Mouse (Mus musculus) brain, adult 2 months (tissue): ENCODE results near the gene Dmc1.

Experiments
- DNase-seq: peaks from one replicate; pipeline ENCODE4 v3.0.0; 2011; ENCODE audit warnings: low read depth, low spot score

The Dmc1 gene

GRCm38 (mm10) chr15:79516171-79517096 lies 88.5 kb downstream of the Dmc1 start, which contains the start of gene Kdelr3:
TSS of gene Kdelr3 (plus strand) at chr15:79516411.
- peak; percentile 60 for DNase-seq

DNA sequence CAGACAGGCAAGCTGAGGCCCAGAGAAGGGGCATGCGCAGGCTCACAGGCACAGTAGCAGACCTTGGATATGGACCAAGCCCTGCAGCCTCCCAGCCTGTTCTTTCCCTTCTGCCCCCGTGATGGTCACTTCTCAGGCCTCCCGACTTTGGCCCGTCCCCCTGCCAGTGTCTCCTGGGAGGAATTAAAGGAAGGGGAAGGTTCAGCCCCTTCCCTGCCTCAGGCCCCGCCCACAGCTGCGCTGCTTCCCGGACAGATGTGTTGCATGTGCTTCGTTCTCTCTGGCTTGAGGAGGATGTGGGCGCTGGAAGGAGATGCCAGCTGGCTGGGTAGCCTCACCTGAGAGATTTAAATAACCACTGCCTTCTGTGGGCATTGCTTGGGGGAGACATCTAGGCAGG lies 91.0 kb downstream of the Dmc1 start:
- no peak for DNase-seq

GRCm38 (mm10) chr15:79511553-79512320 lies 93.2 kb downstream of the Dmc1 start:
- peak; percentile 87 for DNase-seq
